Mouse (Mus musculus): ENCODE results near the gene E2f7. TPM values are rescaled to one million over a fixed set of nuclear protein-coding genes. Genes with fewer than 3 reads are reported as not detected.

E2f7 gene
- polyA plus RNA-seq, 1 experiment from 2014 or later = 34.1 TPM

DNA sequence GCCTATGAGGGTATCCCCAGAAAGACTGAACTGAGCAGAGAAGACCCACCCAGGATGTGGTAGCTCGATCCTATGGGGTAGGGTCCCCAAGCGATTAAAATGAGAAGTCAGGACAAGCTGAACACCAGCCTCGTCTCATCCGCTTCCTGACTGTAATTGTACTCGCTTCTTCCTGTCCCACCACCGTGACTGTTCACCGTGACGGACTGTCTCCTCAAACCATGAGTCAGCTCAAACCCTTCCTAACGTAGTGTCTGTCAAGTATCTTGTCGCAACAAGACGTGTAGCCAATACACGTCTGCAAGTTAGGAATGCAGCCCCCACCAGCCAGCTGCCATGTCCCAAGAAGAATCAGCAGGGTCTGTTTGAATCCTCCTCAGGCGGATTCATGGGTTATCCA is 18.2 kb downstream of the E2f7 start:
- H3K27ac ChIP-seq (ENCODE audit: low read length) = no peak overlapping the region
- WGBS = 88% methylated on average over 13 of the region's 13 CpGs

DNA sequence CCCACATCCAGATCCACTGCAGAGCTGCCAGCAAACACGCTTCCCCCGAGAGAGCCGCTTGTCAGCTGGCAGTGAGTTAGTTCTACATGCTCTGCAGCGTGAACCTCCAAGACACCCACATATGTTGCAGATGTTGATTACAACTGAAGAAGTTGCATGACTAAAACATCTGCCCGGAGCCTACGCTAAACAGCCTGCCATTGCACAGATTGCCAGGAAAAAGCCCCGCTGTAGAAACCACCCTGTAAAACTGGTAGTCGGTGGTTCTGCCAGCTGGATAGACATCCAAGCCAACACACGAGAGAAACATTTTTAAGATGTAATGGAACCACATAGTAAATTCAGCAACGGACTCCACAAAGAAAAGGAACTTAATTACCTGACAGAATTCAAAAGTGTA is 24.3 kb downstream of the E2f7 start:
- H3K9ac ChIP-seq (ENCODE audit: low read length) = no peak overlapping the region
- peaks cover 76% of the 10 kb centered on the region for H3K36me3 ChIP-seq (ENCODE audit: control insufficient read depth, insufficient read depth, low read length)
- no peaks in the 10 kb centered on the region for H3K4me1 ChIP-seq (replicated peaks; ENCODE audit: control insufficient read depth, insufficient read depth, low read length)
- ATAC-seq (ENCODE audit: low read depth) = no peak
- no peak overlapping the region for H3K4me2 ChIP-seq (ENCODE audit: low read depth, low read length)
- H3K27ac ChIP-seq (ENCODE audit: low read length) = no peak overlapping the region
- no peak overlapping the region for H3K4me3 ChIP-seq (ENCODE audit: low read length)
- H3K27me3 ChIP-seq (ENCODE audit: control insufficient read depth, insufficient read depth, low read depth, low read length) = no peaks in the 10 kb centered on the region
- 86% methylated on average over 10 of the region's 10 CpGs for WGBS
- H3K9me3 ChIP-seq (ENCODE audit: control insufficient read depth, low read length) = no peaks in the 10 kb centered on the region

More for the DNA sequence above, 18.2 kb downstream of the E2f7 start:
- H3K27me3 ChIP-seq (ENCODE audit: control insufficient read depth, insufficient read depth, low read depth, low read length) = no peaks in the 10 kb centered on the region
- no peak for ATAC-seq (ENCODE audit: low read depth)
- no peaks in the 10 kb centered on the region for H3K9me3 ChIP-seq (ENCODE audit: control insufficient read depth, low read length)
- H3K36me3 ChIP-seq (ENCODE audit: control insufficient read depth, insufficient read depth, low read length) = peaks cover 71% of the 10 kb centered on the region
- H3K4me2 ChIP-seq (ENCODE audit: low read depth, low read length) = no peak overlapping the region
- H3K9ac ChIP-seq (ENCODE audit: low read length) = no peak overlapping the region
- no peaks in the 10 kb centered on the region for H3K4me1 ChIP-seq (replicated peaks; ENCODE audit: control insufficient read depth, insufficient read depth, low read length)
- H3K4me3 ChIP-seq (ENCODE audit: low read length) = no peak overlapping the region

DNA sequence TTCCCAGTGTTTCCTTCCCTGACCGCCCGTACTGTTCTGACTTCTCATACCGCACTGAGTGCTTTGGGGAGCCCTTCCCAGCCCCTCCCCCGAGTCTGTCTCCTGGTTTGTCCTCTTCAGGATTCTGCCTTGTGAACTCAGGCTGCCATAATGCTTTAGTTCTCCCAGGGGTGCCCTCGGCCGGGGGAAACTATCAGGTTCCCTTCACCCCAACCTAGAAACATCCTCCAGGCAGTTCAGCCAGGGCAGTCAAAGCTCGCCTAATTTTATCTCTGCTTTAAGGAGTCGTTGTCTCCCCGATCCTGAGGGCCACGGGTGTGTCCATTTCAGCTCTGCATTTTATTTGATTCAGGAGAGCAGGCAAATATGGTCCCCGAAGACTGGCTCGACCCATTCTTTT is 28.0 kb downstream of the E2f7 start:
- Histone ChIP-seq H3K9ac (ENCODE audit: low read length) (no peak overlapping the region), H3K4me3 (ENCODE audit: low read length) (no peak overlapping the region), H3K27me3 (ENCODE audit: control insufficient read depth, insufficient read depth, low read depth, low read length) (no peaks in the 10 kb centered on the region), H3K27ac (ENCODE audit: low read length) (no peak overlapping the region), H3K36me3 (ENCODE audit: control insufficient read depth, insufficient read depth, low read length) (peaks cover 68% of the 10 kb centered on the region), H3K4me2 (ENCODE audit: low read depth, low read length) (no peak overlapping the region), H3K4me1 (replicated peaks; ENCODE audit: control insufficient read depth, insufficient read depth, low read length) (no peaks in the 10 kb centered on the region), H3K9me3 (ENCODE audit: control insufficient read depth, low read length) (no peaks in the 10 kb centered on the region)
- WGBS = 91% methylated on average over 12 of the region's 12 CpGs
- no peak for ATAC-seq (ENCODE audit: low read depth)

DNA sequence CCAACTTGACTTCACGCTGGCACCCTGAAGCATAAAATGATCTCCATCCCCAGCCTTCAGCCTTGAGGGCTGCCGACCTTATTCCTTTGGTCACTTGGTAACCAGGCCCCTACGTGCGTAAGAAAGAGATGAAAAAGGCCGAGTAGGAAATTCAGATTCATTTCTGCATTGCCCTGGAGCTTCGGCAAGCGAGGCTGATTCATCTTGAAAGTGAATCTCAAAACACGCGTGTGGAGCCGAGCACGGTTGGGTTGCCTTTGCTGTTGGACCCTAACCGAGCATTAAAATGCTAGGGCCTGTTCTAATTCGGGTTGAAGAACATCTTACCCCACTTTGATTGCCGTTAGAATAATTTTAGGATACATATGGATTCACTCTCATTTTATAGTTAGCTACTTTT is 28.6 kb downstream of the E2f7 start:
- ATAC-seq (ENCODE audit: low read depth) = no peak
- no peaks in the 10 kb centered on the region for H3K4me1 ChIP-seq (replicated peaks; ENCODE audit: control insufficient read depth, insufficient read depth, low read length)
- peaks cover 67% of the 10 kb centered on the region for H3K36me3 ChIP-seq (ENCODE audit: control insufficient read depth, insufficient read depth, low read length)
- H3K9me3 ChIP-seq (ENCODE audit: control insufficient read depth, low read length) = no peaks in the 10 kb centered on the region
- no peak overlapping the region for H3K4me2 ChIP-seq (ENCODE audit: low read depth, low read length)
- H3K9ac ChIP-seq (ENCODE audit: low read length) = no peak overlapping the region
- WGBS = 94% methylated on average over 14 of the region's 14 CpGs
- H3K27ac ChIP-seq (ENCODE audit: low read length) = no peak overlapping the region
- no peak overlapping the region for H3K4me3 ChIP-seq (ENCODE audit: low read length)
- H3K27me3 ChIP-seq (ENCODE audit: control insufficient read depth, insufficient read depth, low read depth, low read length) = no peaks in the 10 kb centered on the region

DNA sequence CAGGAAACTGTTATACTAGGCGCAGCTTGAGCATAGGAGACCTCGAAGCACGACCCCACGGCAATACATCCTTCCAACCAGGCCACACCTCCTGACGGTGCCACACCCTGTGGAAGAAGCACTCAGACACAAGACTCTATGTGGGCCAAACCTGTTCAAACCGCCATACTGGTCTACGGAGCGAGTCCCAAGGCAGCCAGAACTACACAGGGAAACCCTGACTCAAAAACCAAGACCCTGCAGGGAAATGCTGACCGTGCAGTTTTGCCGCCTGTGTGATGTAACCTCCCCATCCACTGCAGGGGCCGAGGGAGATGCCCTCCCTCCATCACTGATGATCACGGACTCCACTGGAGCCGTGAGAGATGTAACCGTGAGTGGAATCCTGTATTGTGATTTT is 36.5 kb downstream of the E2f7 start:
- Histone ChIP-seq H3K36me3 (ENCODE audit: control insufficient read depth, insufficient read depth, low read length) (peaks cover 60% of the 10 kb centered on the region), H3K4me3 (ENCODE audit: low read length) (no peak overlapping the region), H3K27me3 (ENCODE audit: control insufficient read depth, insufficient read depth, low read depth, low read length) (no peaks in the 10 kb centered on the region), H3K9ac (ENCODE audit: low read length) (no peak overlapping the region), H3K4me2 (ENCODE audit: low read depth, low read length) (no peak overlapping the region), H3K9me3 (ENCODE audit: control insufficient read depth, low read length) (no peaks in the 10 kb centered on the region), H3K27ac (ENCODE audit: low read length) (no peak overlapping the region), H3K4me1 (replicated peaks; ENCODE audit: control insufficient read depth, insufficient read depth, low read length) (no peaks in the 10 kb centered on the region)
- 89% methylated on average over 14 of the region's 14 CpGs for WGBS
- ATAC-seq (ENCODE audit: low read depth) = no peak

DNA sequence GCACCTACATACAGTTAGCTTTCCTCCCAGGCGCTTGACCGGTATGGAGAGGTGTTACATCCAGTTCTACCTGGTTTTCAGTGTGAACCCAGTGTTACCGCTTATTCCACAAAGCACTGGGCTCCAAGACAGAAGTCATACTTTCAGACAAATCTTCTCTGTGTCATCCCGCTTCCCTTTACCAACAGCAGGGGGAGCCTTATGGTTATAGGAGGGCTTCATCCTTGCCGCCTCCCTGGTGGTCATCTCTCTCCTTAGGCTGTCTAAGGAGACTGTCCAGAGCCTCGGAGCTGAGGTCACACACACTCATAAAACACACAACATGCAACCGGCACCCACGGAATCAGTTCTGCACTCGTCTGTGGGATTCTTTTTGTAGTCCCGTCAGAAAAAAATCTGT is 37.4 kb downstream of the E2f7 start:
- Histone ChIP-seq H3K4me2 (ENCODE audit: low read depth, low read length) (no peak overlapping the region), H3K4me3 (ENCODE audit: low read length) (no peak overlapping the region), H3K36me3 (ENCODE audit: control insufficient read depth, insufficient read depth, low read length) (peaks cover 57% of the 10 kb centered on the region), H3K4me1 (replicated peaks; ENCODE audit: control insufficient read depth, insufficient read depth, low read length) (no peaks in the 10 kb centered on the region), H3K9ac (ENCODE audit: low read length) (no peak overlapping the region), H3K9me3 (ENCODE audit: control insufficient read depth, low read length) (no peaks in the 10 kb centered on the region), H3K27me3 (ENCODE audit: control insufficient read depth, insufficient read depth, low read depth, low read length) (no peaks in the 10 kb centered on the region), H3K27ac (ENCODE audit: low read length) (no peak overlapping the region)
- 77% methylated on average over 10 of the region's 10 CpGs for WGBS
- no peak for ATAC-seq (ENCODE audit: low read depth)

DNA sequence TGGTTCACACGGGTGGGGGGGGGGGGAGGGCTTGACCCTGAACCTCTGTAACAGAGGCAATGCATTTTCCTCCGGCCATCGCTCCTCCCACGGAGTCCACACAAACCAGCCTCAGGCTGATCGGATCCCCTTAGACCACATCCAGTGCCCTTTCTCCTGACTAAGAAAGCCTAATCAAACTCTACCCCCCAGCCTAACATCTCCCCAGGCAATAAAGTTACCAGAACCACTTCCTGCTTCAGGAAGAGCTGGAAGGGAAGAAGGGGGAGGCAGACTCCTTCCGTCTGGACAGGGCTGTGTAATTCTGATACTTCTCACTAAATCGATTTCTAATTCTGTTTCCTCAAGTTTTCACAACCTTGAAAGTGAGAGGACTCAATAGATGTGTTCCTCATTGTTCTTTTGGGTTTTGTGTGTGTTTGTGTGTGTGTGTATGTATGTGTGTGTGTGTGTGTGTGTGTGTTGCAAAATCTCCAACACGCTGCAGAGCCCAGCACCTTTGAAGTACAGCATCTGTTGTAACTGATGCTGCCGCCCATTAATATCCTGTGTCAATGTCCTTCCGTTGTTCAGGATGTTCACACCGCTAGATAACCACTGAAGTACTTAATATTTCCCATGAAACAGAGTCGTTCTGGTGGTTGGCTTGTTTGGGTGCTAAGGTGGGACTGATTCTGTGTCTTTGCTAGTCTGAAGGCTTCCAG is 43.0 kb downstream of the E2f7 start:
- ATAC-seq (ENCODE audit: low read depth) = 0 out of 2 replicates have a peak, but pooled peaks have one; percentile 15
- 52% methylated on average over 12 of the region's 12 CpGs for WGBS
- no peak overlapping the region for H3K9ac ChIP-seq (ENCODE audit: low read length)

DNA sequence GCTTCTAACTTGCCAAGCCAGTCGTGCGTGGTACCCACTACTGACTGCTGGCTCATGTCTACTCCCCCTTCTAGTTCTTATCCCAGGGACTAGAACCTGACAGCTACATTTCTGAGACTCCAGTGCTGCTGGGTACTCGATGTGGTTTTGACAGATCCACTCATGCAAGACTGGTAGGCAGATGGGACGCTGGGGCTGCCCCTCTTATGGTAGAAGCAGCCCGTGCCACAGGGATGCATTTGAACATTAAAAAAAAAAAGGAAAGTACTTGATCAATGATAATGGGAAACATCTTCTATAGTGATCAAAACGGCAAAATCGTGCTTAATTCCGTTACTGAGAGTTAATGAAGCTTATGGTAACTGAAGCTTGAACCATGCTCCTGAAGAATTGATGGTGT is 44.4 kb downstream of the E2f7 start:
- Histone ChIP-seq H3K36me3 (ENCODE audit: control insufficient read depth, insufficient read depth, low read length) (peaks cover 8% of the 10 kb centered on the region), H3K27ac (ENCODE audit: low read length) (no peak overlapping the region), H3K4me2 (ENCODE audit: low read depth, low read length) (no peak overlapping the region), H3K4me3 (ENCODE audit: low read length) (no peak overlapping the region), H3K9me3 (ENCODE audit: control insufficient read depth, low read length) (no peaks in the 10 kb centered on the region), H3K27me3 (ENCODE audit: control insufficient read depth, insufficient read depth, low read depth, low read length) (no peaks in the 10 kb centered on the region), H3K4me1 (replicated peaks; ENCODE audit: control insufficient read depth, insufficient read depth, low read length) (peaks cover under 1% of the 10 kb centered on the region), H3K9ac (ENCODE audit: low read length) (no peak overlapping the region)
- no peak for ATAC-seq (ENCODE audit: low read depth)
- 85% methylated on average over 8 of the region's 8 CpGs for WGBS

More for the DNA sequence above, 43.0 kb downstream of the E2f7 start:
- H3K36me3 ChIP-seq (ENCODE audit: control insufficient read depth, insufficient read depth, low read length) = peaks cover 13% of the 10 kb centered on the region
- H3K4me2 ChIP-seq (ENCODE audit: low read depth, low read length) = no peak overlapping the region
- H3K27ac ChIP-seq (ENCODE audit: low read length) = no peak overlapping the region
- H3K4me1 ChIP-seq (replicated peaks; ENCODE audit: control insufficient read depth, insufficient read depth, low read length) = no peaks in the 10 kb centered on the region
- H3K4me3 ChIP-seq (ENCODE audit: low read length) = no peak overlapping the region
- no peaks in the 10 kb centered on the region for H3K9me3 ChIP-seq (ENCODE audit: control insufficient read depth, low read length)
- H3K27me3 ChIP-seq (ENCODE audit: control insufficient read depth, insufficient read depth, low read depth, low read length) = no peaks in the 10 kb centered on the region

DNA sequence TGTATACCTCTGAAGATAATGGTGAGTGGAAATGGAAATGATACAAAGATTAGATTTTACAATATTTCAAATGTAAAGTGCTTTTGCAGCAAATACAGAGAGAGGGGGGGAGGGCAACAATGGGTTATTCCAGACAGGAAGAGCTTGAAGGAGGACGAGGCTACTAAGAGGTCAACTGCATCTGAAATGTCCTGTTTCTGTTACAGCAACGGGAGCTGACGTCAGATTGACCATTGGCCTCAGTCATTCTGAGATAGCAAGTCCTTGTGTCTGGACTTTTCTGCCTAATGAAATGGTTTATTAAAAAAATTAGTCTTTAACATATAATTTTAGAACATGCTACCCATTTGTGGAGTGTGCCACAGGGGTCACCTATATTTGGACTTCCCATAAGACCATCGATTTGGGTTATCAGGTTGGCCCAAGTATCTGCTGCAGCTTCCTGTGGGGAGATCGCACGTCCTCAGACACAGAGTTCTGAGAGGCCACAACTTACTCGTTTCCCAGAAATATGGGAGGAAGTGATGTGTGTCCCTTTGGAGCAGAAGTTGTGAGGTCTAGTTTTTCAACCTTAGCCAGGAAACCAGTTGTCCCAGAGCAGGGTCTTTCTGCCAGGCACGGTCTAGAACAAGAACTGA is 48.0 kb downstream of the E2f7 start:
- ATAC-seq (ENCODE audit: low read depth) = no peak
- H3K4me1 ChIP-seq (replicated peaks; ENCODE audit: control insufficient read depth, insufficient read depth, low read length) = peaks cover 12% of the 10 kb centered on the region
- H3K27ac ChIP-seq (ENCODE audit: low read length) = no peak overlapping the region
- no peaks in the 10 kb centered on the region for H3K27me3 ChIP-seq (ENCODE audit: control insufficient read depth, insufficient read depth, low read depth, low read length)
- H3K9ac ChIP-seq (ENCODE audit: low read length) = no peak overlapping the region
- H3K9me3 ChIP-seq (ENCODE audit: control insufficient read depth, low read length) = no peaks in the 10 kb centered on the region
- H3K4me2 ChIP-seq (ENCODE audit: low read depth, low read length) = no peak overlapping the region
- H3K4me3 ChIP-seq (ENCODE audit: low read length) = no peak overlapping the region
- H3K36me3 ChIP-seq (ENCODE audit: control insufficient read depth, insufficient read depth, low read length) = no peaks in the 10 kb centered on the region
- WGBS = 60% methylated on average over 8 of the region's 8 CpGs
